Mouse (Mus musculus) gastrocnemius, postnatal 10 days (tissue): ENCODE data around the gene Rprd1b. TPM values are rescaled to one million over a fixed set of nuclear protein-coding genes. Genes with fewer than 3 reads are reported as not detected.

ENCODE experiments used
- DNase-seq: peaks from one replicate; pipeline ENCODE4 v3.0.0; 2021; ENCODE audit warnings: mixed read lengths
- total RNA-seq, 2 experiments: library from RNA; stranded (reverse); gene quantifications; 2 replicates each; pipeline ENCODE4 v1.2.3; 2021

The Rprd1b gene
- total RNA-seq, 2 experiments from 2014 or later = 28.2 to 33.0 TPM

- no peak for DNase-seq
These were observed 149.3 kb downstream of the Rprd1b start for GRCm38 (mm10) chr2:158177574-158177973.

GRCm38 (mm10) chr2:158178139-158178538 is 149.8 kb downstream of the Rprd1b start:
- DNase-seq = no peak

DNA sequence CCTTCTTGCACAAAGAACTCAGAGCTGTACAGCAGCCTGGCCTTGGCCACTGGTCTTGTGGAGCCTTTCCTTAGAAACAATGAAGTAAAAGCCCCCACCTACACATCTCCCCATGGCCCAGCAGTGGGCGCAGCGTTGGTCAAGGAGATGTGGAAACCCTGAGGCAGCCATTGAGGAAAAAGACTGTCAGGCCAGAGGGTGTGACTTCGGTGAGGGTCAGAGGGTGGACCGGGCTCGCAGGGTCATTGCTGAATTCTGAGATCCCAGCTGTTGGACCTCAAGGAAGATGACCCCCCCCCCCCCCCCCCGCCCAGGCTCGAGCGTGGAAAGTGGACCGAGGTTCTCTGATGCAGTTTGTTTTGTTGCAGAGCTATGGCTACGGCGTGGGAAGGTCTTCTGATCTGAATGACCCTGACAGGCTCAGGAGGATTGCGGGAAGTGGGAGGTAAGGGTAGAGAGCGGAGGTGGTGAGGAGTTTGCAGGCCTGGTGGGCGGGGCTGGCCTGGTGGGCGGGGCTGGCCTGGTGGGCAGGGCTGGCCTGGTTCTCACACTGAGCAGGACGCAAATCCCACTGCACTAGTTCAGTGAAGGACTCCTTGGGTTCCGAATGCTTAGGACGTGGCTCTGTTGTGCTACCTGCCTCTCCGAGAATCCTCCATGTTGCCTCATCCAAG is 150.5 kb downstream of the Rprd1b start:
- DNase-seq = peak; percentile 85

DNA sequence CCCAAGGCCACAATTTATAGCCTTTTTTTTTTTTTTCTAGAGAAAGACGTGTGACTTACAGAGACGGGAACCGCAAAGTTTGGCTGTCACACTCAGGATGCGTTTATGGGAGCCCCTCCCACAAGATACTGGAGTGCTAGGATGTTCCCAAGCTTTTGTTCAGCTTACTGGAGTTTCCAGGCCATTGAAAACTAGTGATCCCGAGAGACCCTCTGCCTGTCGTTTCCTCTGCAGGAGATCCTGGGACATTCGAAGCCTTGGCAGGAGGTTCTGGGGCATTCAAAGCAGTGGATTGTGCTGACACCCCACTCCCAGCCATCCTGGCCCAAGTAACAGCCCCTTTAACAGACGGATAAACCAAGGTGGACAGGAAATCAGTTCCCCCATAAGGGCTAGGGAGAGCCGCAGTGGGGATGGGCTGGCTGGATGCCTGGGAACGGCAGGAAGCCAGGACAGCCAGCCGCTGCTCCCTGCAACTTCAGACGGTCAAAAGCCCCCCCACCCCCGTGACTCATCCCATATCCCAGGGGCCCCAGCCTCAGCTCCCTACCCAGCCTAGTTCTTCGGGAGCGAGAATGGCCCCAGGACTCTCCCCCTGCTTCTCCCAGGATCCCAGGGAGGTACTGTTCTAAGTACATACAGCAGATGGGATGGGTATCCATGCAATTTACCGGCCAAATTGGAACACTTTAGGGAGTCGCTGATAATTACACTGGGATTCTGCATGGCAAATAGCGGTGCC is 151.2 kb downstream of the Rprd1b start:
- peak; percentile 71 for DNase-seq

DNA sequence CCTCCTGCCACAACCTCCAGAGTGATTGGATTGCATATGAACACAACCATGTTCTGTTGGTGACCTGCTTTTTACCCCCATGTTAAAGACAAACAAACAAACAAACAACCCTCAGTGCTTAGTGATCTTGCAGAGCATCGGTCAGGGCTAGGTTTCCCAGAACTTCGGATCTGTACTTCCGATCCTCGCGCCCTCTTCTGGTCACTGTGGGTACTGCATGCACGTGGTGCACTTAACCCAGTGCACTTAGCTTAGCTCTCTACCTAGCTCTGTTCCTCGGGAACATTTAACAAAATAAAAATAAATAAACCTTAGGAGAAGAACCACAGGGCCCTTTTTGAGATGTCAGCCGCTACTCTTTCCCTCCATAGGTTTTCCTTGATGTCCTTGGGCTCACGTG is 152.5 kb downstream of the Rprd1b start:
- peak; percentile 82 for DNase-seq

Other genes with a start within 250 kb of the Rprd1b start
- under 1 TPM; 0.40 to 0.45 TPM for gene Vstm2l, start 113.8 kb upstream of the Rprd1b start, total RNA-seq
- gene Tti1, start 64 bp upstream of the Rprd1b start, total RNA-seq = 10 to 100 TPM; 15.7 to 16.6 TPM
- 10 to 100 TPM; 55.0 to 69.1 TPM for gene Tgm2, start 117.9 kb downstream of the Rprd1b start, total RNA-seq
- 1 to 10 TPM; 4.2 to 4.7 TPM for gene D630003M21Rik, start 200.7 kb downstream of the Rprd1b start, total RNA-seq
- not detected for gene Bpi, start 229.6 kb downstream of the Rprd1b start, total RNA-seq